Mouse (Mus musculus): Measurements from ENCODE around the gene Mapk11. TPM values are rescaled to one million over a fixed set of nuclear protein-coding genes. Genes with fewer than 3 reads are reported as not detected.
A peak's percentile ranks its signal among the peaks of the same experiment; 100 is the strongest.

Mapk11 gene
- total RNA-seq, 2 experiments from 2014 or later = 0.79 to 1.1 TPM

- intact Hi-C loops (cut with DNase I) = loop anchor here (5.0 kb wide), 1 partner anchor 33 kb away; the partner anchor contains the start of gene Mapk12
- no peak for DNase-seq
These were observed 26.2 kb upstream of the Mapk11 start for GRCm38 (mm10) chr15:89175411-89176155.

- no peak for DNase-seq
- intact Hi-C loops (cut with DNase I) = loop anchor here (5.0 kb wide), 1 partner anchor 33 kb away; the partner anchor contains the start of gene Mapk12
These were observed 25.5 kb upstream of the Mapk11 start for GRCm38 (mm10) chr15:89174889-89175339.

GRCm38 (mm10) chr15:89173906-89174214, 24.4 kb upstream of the Mapk11 start:
- intact Hi-C loops (cut with DNase I) = no loop called here
- peak in 1 of 2 experiments; percentile 37 for DNase-seq

- DNase-seq = no peak
- intact Hi-C loops (cut with DNase I) = no loop called here
These were observed 23.8 kb upstream of the Mapk11 start for GRCm38 (mm10) chr15:89173024-89173905.

- intact Hi-C loops (cut with DNase I) = no loop called here
- DNase-seq = no peak
These were observed 23.0 kb upstream of the Mapk11 start for GRCm38 (mm10) chr15:89172276-89172935.

GRCm38 (mm10) chr15:89171526-89172051, 22.2 kb upstream of the Mapk11 start:
- intact Hi-C loops (cut with DNase I) = no loop called here
- DNase-seq = no peak

- intact Hi-C loops (cut with DNase I) = no loop called here
- DNase-seq = no peak
These were observed 20.7 kb upstream of the Mapk11 start for GRCm38 (mm10) chr15:89170102-89170501.

- intact Hi-C loops (cut with DNase I) = no loop called here
- DNase-seq = peak in 1 of 2 experiments; percentile 74
These were observed 20.0 kb upstream of the Mapk11 start for GRCm38 (mm10) chr15:89169431-89169830.

GRCm38 (mm10) chr15:89168922-89169321, 19.5 kb upstream of the Mapk11 start:
- DNase-seq = no peak
- intact Hi-C loops (cut with DNase I) = no loop called here

GRCm38 (mm10) chr15:89165478-89165877, 16.1 kb upstream of the Mapk11 start:
- DNase-seq = no peak
- intact Hi-C loops (cut with DNase I) = no loop called here

- no peak for DNase-seq
- intact Hi-C loops (cut with DNase I) = no loop called here
These were observed 12.0 kb upstream of the Mapk11 start for GRCm38 (mm10) chr15:89161397-89161796.

- intact Hi-C loops (cut with DNase I) = loop anchor here (5.0 kb wide), 2 partner anchors 34 to 49 kb away; no protein-coding TSS in a partner anchor
- no peak for DNase-seq
These were observed 9.1 kb upstream of the Mapk11 start for GRCm38 (mm10) chr15:89158516-89158915.

- intact Hi-C loops (cut with DNase I) = loop anchor here (5.0 kb wide), 2 partner anchors 34 to 49 kb away; no protein-coding TSS in a partner anchor
- DNase-seq = peak in 1 of 2 experiments; percentile 61
These were observed 8.5 kb upstream of the Mapk11 start for GRCm38 (mm10) chr15:89157954-89158353.

- DNase-seq = no peak
- intact Hi-C loops (cut with DNase I) = no loop called here
These were observed 2.9 kb upstream of the Mapk11 start for GRCm38 (mm10) chr15:89152312-89152711.

- DNase-seq = no peak
- intact Hi-C loops (cut with DNase I) = no loop called here
These were observed 588 bp upstream of the Mapk11 start for GRCm38 (mm10) chr15:89150041-89150390.

GRCm38 (mm10) chr15:89148496-89149270, 745 bp downstream of the Mapk11 start:
- no peak for DNase-seq
- intact Hi-C loops (cut with DNase I) = no loop called here

- DNase-seq = no peak
- intact Hi-C loops (cut with DNase I) = no loop called here
These were observed 1.5 kb downstream of the Mapk11 start for GRCm38 (mm10) chr15:89147895-89148294.

GRCm38 (mm10) chr15:89147456-89147855, 2.0 kb downstream of the Mapk11 start:
- no peak for DNase-seq
- intact Hi-C loops (cut with DNase I) = no loop called here

GRCm38 (mm10) chr15:89147024-89147423, 2.4 kb downstream of the Mapk11 start:
- intact Hi-C loops (cut with DNase I) = no loop called here
- no peak for DNase-seq

- no peak for DNase-seq
- intact Hi-C loops (cut with DNase I) = no loop called here
These were observed 2.9 kb downstream of the Mapk11 start for GRCm38 (mm10) chr15:89146537-89146936.

Measured in gastrocnemius, postnatal 36 days (tissue).